Mouse (Mus musculus): ENCODE measurements at regions not wholly inside any gene's neighbourhood (a gene's known extent, or its start where the extent isn't known, plus 50 kb on each side); places are given as distances from the start of the nearest gene placed in this dataset.

DNA sequence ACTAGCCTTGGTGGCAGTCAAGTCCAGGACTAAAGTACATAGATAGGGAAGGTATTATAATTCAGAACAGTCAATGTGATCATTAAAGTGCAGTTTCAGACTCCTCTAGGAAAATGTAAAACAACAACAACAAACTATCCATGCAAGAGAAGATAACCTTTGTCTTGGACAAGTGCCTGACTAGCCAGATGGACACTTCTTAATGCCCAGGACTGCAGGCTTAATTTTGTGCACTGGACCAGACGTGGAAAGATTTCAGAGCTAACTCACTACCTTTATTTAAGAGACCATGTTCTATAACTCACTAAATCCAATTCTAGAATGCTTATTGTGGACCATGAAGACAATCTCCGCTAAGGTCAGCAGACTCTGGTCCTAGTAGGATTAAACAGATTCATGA, 215.6 kb upstream of the Stxbp5 start:
- Histone ChIP-seq H3K9ac (replicated peaks; ENCODE audit: low read depth, low read length) (no peak overlapping the region), H3K4me3 (replicated peaks; ENCODE audit: low read length) (no peak overlapping the region), H3K4me1 (replicated peaks; ENCODE audit: control insufficient read depth, insufficient read depth, low read length) (no peaks in the 10 kb centered on the region), H3K27me3 (replicated peaks; ENCODE audit: control insufficient read depth, insufficient read depth, low read length) (no peaks in the 10 kb centered on the region), H3K27ac (ENCODE audit: low read length) (no peak overlapping the region), H3K9me3 (ENCODE audit: control insufficient read depth, low read length) (no peaks in the 10 kb centered on the region), H3K4me2 (ENCODE audit: low read length) (no peak overlapping the region), H3K36me3 (ENCODE audit: control insufficient read depth, insufficient read depth) (no peaks in the 10 kb centered on the region)
- no peak for ATAC-seq
- WGBS, result 71% methylated on average over 2 of the region's 2 CpGs

DNA sequence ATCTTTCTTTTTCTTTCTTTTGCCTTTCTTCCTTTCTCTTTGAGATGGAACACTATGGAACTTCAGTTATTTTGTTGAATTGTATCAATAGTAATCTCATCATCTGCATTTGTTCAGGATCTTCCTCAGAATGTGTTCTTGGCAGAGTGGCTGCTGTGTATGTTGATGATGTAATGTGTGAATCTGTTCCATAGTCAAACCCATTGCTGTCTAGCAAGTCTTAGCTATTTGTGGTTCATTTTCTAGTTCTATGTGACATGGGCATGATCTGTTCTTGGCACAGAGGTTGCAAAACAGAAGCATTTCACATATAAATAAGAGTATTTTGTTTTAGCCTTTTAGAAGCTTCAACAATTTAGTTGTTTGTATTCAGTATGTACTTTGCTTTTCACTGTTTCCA, 212.4 kb upstream of the Stxbp5 start:
- Histone ChIP-seq H3K27ac (ENCODE audit: low read length) (no peak overlapping the region), H3K4me1 (replicated peaks; ENCODE audit: control insufficient read depth, insufficient read depth, low read length) (no peaks in the 10 kb centered on the region), H3K4me3 (replicated peaks; ENCODE audit: low read length) (no peak overlapping the region), H3K9ac (replicated peaks; ENCODE audit: low read depth, low read length) (no peak overlapping the region), H3K4me2 (ENCODE audit: low read length) (no peak overlapping the region), H3K36me3 (ENCODE audit: control insufficient read depth, insufficient read depth) (no peaks in the 10 kb centered on the region), H3K27me3 (replicated peaks; ENCODE audit: control insufficient read depth, insufficient read depth, low read length) (no peaks in the 10 kb centered on the region), H3K9me3 (ENCODE audit: control insufficient read depth, low read length) (no peaks in the 10 kb centered on the region)
- ATAC-seq, result no peak

DNA sequence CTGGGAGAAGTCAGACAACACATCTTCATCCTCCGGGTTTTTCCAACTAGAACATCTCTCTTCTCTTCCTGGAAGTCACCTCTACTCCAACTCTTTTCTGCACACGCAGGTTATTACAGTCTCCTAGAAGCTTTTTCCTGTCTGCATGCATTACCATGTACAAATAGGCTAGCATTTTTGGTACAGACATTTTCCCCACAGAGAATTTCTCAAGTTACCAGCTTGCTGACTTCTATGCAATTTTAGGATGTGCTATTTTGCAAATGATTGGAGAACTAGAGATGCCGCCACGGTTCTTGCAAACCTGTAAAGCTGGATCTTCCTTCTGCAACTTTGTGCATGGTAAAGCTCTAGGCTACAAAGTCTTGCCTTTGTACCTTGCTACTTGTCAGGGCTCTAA, 210.2 kb upstream of the Stxbp5 start:
- H3K27ac ChIP-seq (ENCODE audit: low read length), result no peak overlapping the region
- H3K27me3 ChIP-seq (replicated peaks; ENCODE audit: control insufficient read depth, insufficient read depth, low read length), result no peaks in the 10 kb centered on the region
- no peak overlapping the region for H3K9ac ChIP-seq (replicated peaks; ENCODE audit: low read depth, low read length)
- H3K4me3 ChIP-seq (replicated peaks; ENCODE audit: low read length), result no peak overlapping the region
- ATAC-seq, result no peak
- H3K4me2 ChIP-seq (ENCODE audit: low read length), result no peak overlapping the region
- H3K4me1 ChIP-seq (replicated peaks; ENCODE audit: control insufficient read depth, insufficient read depth, low read length), result peaks cover 6% of the 10 kb centered on the region
- no peaks in the 10 kb centered on the region for H3K9me3 ChIP-seq (ENCODE audit: control insufficient read depth, low read length)
- 98% methylated on average over 4 of the region's 4 CpGs for WGBS
- no peaks in the 10 kb centered on the region for H3K36me3 ChIP-seq (ENCODE audit: control insufficient read depth, insufficient read depth)

DNA sequence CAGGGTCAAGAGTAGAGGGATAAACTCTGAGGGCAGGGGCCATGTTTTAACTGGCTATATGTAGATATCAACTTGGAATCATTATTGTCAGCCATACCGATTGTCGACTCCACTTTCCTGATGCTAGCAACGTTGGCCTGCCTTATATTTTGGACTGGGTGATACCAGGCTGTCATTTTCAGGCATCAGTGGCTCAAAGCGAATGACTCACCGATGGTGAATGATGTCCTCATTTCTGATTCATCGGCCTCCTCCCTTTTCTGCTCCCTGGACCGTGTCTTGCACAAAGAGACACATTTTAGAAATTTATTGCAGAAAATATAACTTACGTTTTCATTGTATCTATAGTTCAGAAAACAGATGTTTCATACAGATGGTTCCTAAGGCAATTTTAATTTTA, 209.0 kb upstream of the Stxbp5 start:
- 94% methylated on average over 8 of the region's 8 CpGs for WGBS

DNA sequence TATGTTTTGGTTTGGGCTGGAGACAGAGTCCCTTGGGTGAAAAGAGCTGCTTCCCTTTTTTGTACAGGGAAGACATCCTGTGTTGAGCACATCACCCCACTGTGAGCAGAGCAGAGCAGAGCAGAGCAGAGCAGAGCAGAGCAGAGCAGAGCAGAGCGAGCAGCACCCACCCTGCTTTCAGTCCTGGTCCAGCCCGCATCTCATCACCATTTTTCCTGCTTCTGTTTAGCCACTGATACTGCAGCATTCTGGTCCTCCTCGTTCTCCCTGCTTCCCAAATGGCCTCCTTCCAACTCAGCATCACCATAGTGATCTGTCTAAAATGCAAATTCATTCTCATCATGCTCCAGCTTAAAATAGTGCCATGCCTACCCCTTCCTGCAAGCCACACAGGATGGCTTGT, 206.2 kb upstream of the Stxbp5 start:
- Histone ChIP-seq H3K27ac (ENCODE audit: low read length) (no peak overlapping the region), H3K4me2 (ENCODE audit: low read length) (no peak overlapping the region), H3K36me3 (ENCODE audit: control insufficient read depth, insufficient read depth) (no peaks in the 10 kb centered on the region), H3K9ac (replicated peaks; ENCODE audit: low read depth, low read length) (no peak overlapping the region), H3K4me1 (replicated peaks; ENCODE audit: control insufficient read depth, insufficient read depth, low read length) (peaks cover 6% of the 10 kb centered on the region), H3K4me3 (replicated peaks; ENCODE audit: low read length) (no peak overlapping the region), H3K9me3 (ENCODE audit: control insufficient read depth, low read length) (no peaks in the 10 kb centered on the region), H3K27me3 (replicated peaks; ENCODE audit: control insufficient read depth, insufficient read depth, low read length) (no peaks in the 10 kb centered on the region)
- peak; percentile 95 for ATAC-seq
- WGBS, result 32% methylated on average over 3 of the region's 3 CpGs

More for the DNA sequence above, 209.0 kb upstream of the Stxbp5 start:
- Histone ChIP-seq H3K27me3 (replicated peaks; ENCODE audit: control insufficient read depth, insufficient read depth, low read length) (no peaks in the 10 kb centered on the region), H3K4me3 (replicated peaks; ENCODE audit: low read length) (no peak overlapping the region), H3K4me1 (replicated peaks; ENCODE audit: control insufficient read depth, insufficient read depth, low read length) (peaks cover 6% of the 10 kb centered on the region), H3K9me3 (ENCODE audit: control insufficient read depth, low read length) (no peaks in the 10 kb centered on the region), H3K27ac (ENCODE audit: low read length) (no peak overlapping the region), H3K36me3 (ENCODE audit: control insufficient read depth, insufficient read depth) (no peaks in the 10 kb centered on the region), H3K9ac (replicated peaks; ENCODE audit: low read depth, low read length) (no peak overlapping the region), H3K4me2 (ENCODE audit: low read length) (no peak overlapping the region)
- ATAC-seq, result no peak

DNA sequence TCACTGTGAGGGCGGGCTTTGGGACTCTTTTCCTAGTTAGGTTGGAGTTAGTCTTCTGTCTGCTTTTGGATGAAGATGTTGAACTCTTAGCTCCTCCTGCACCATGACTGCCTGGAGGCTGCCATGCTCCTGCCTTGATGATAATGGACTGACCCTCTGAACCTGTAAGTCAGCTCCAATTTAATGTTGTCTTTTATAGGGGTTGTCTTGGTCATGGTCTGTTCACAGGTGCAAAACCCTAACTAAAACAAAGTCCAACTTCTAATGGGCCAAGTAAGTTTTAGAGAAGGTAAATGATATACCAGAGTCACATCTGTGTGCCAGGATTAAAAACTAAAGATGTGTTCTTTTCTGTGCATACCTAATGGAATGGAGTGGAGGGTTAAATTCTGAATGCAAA, 205.8 kb upstream of the Stxbp5 start:
- no peak overlapping the region for H3K27ac ChIP-seq (ENCODE audit: low read length)
- no peaks in the 10 kb centered on the region for H3K36me3 ChIP-seq (ENCODE audit: control insufficient read depth, insufficient read depth)
- H3K27me3 ChIP-seq (replicated peaks; ENCODE audit: control insufficient read depth, insufficient read depth, low read length), result no peaks in the 10 kb centered on the region
- ATAC-seq, result peak; percentile 9; the same call in 1 of the 2 replicates
- H3K9ac ChIP-seq (replicated peaks; ENCODE audit: low read depth, low read length), result no peak overlapping the region
- 91% methylated on average over 1 of the region's 1 CpGs for WGBS
- H3K4me3 ChIP-seq (replicated peaks; ENCODE audit: low read length), result no peak overlapping the region
- no peak overlapping the region for H3K4me2 ChIP-seq (ENCODE audit: low read length)
- no peaks in the 10 kb centered on the region for H3K9me3 ChIP-seq (ENCODE audit: control insufficient read depth, low read length)
- H3K4me1 ChIP-seq (replicated peaks; ENCODE audit: control insufficient read depth, insufficient read depth, low read length), result peaks cover 6% of the 10 kb centered on the region

DNA sequence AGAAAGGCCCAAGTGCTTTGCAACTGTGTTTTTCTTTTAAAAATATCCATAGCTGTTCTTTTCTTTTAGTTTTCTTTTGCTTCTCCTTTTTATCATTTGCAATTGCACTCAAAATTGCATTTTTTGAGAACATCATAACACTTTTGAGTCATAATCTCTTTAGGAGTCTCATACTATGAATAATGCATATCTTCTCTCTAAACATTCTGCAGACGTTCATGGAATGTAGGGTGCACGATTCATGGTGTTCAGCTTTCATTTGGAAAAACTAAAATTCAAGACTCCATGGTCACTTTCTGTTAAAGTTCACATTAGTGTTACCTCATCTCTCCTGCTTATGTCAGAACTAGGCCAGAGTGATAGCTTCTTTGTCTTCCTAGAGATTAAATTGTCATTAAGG, 200.8 kb upstream of the Stxbp5 start:
- Histone ChIP-seq H3K36me3 (ENCODE audit: control insufficient read depth, insufficient read depth) (no peaks in the 10 kb centered on the region), H3K9ac (replicated peaks; ENCODE audit: low read depth, low read length) (no peak overlapping the region), H3K4me3 (replicated peaks; ENCODE audit: low read length) (no peak overlapping the region), H3K4me2 (ENCODE audit: low read length) (no peak overlapping the region), H3K4me1 (replicated peaks; ENCODE audit: control insufficient read depth, insufficient read depth, low read length) (no peaks in the 10 kb centered on the region), H3K9me3 (ENCODE audit: control insufficient read depth, low read length) (no peaks in the 10 kb centered on the region), H3K27me3 (replicated peaks; ENCODE audit: control insufficient read depth, insufficient read depth, low read length) (no peaks in the 10 kb centered on the region), H3K27ac (ENCODE audit: low read length) (no peak overlapping the region)
- WGBS, result 83% methylated on average over 2 of the region's 2 CpGs
- no peak for ATAC-seq

DNA sequence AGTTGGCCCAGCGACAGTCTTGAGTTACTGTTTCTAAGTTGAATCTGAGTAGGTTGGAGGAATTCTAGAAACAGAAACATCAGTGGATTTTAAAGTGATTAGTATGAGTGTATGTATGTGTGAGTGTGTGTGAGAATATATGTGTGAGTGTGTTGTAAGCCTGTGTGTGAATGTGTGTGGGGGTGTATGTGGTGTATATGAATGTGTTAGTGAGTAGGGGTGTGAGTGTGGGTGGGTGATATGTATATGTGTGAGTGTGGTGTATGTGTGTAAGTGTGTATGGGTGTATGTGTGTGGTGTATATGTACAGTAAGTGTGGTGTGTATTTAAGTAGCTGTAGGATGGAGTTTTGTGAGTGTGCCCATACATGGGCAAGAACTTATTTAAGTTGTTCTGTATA, 197.6 kb upstream of the Stxbp5 start:
- no peaks in the 10 kb centered on the region for H3K9me3 ChIP-seq (ENCODE audit: control insufficient read depth, low read length)
- H3K4me3 ChIP-seq (replicated peaks; ENCODE audit: low read length), result no peak overlapping the region
- no peaks in the 10 kb centered on the region for H3K27me3 ChIP-seq (replicated peaks; ENCODE audit: control insufficient read depth, insufficient read depth, low read length)
- H3K27ac ChIP-seq (ENCODE audit: low read length), result no peak overlapping the region
- no peak for ATAC-seq
- H3K36me3 ChIP-seq (ENCODE audit: control insufficient read depth, insufficient read depth), result no peaks in the 10 kb centered on the region
- no peak overlapping the region for H3K9ac ChIP-seq (replicated peaks; ENCODE audit: low read depth, low read length)
- WGBS, result 92% methylated on average over 1 of the region's 1 CpGs
- no peaks in the 10 kb centered on the region for H3K4me1 ChIP-seq (replicated peaks; ENCODE audit: control insufficient read depth, insufficient read depth, low read length)
- no peak overlapping the region for H3K4me2 ChIP-seq (ENCODE audit: low read length)

DNA sequence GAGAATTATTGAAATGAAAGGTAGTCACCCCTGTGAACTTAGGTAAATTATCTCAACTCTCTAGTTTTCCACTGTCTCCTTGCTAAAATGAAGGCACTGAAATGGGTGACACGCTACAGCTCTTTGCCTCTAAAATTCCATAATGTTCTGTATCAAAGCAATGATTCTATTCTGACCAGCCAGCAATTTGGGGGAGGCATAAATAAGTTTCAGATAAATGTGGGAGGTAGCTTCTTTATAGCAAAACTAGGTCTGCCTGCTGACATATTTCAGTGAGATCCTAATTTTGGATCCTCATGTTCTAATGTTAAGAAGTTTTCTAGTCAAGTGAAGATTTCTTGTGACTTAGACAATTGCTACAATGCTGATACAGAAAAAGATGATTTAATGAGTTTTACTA, 193.2 kb upstream of the Stxbp5 start:
- Histone ChIP-seq H3K4me3 (replicated peaks; ENCODE audit: low read length) (no peak overlapping the region), H3K27me3 (replicated peaks; ENCODE audit: control insufficient read depth, insufficient read depth, low read length) (no peaks in the 10 kb centered on the region), H3K36me3 (ENCODE audit: control insufficient read depth, insufficient read depth) (no peaks in the 10 kb centered on the region), H3K4me2 (ENCODE audit: low read length) (no peak overlapping the region), H3K9me3 (ENCODE audit: control insufficient read depth, low read length) (no peaks in the 10 kb centered on the region), H3K4me1 (replicated peaks; ENCODE audit: control insufficient read depth, insufficient read depth, low read length) (no peaks in the 10 kb centered on the region), H3K27ac (ENCODE audit: low read length) (no peak overlapping the region), H3K9ac (replicated peaks; ENCODE audit: low read depth, low read length) (no peak overlapping the region)
- 85% methylated on average over 1 of the region's 1 CpGs for WGBS
- ATAC-seq, result no peak

DNA sequence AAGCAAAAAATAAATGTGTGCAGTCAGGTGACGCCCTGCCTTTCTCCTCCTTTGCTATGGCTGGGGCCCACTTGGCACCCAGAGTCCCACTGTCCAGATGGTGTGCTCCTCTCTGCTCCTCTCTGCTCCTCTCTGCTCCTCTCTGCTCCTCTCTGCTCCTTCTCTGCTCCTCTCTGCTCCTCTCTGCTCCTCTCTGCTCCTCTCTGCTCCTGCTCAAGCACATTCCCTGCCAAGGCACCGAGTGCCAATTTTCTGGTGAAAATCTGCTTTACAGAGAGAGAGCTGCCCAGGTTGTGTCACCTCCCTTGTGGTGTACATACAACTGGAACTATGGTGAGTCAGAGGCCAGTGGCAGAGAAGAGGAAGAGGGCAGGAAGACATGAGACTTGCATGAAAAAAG, 192.8 kb upstream of the Stxbp5 start:
- no peak overlapping the region for H3K4me2 ChIP-seq (ENCODE audit: low read length)
- 66% methylated on average over 2 of the region's 2 CpGs for WGBS
- ATAC-seq, result no peak
- H3K36me3 ChIP-seq (ENCODE audit: control insufficient read depth, insufficient read depth), result no peaks in the 10 kb centered on the region
- H3K9me3 ChIP-seq (ENCODE audit: control insufficient read depth, low read length), result no peaks in the 10 kb centered on the region
- no peak overlapping the region for H3K4me3 ChIP-seq (replicated peaks; ENCODE audit: low read length)
- H3K9ac ChIP-seq (replicated peaks; ENCODE audit: low read depth, low read length), result no peak overlapping the region
- no peaks in the 10 kb centered on the region for H3K27me3 ChIP-seq (replicated peaks; ENCODE audit: control insufficient read depth, insufficient read depth, low read length)
- no peak overlapping the region for H3K27ac ChIP-seq (ENCODE audit: low read length)
- H3K4me1 ChIP-seq (replicated peaks; ENCODE audit: control insufficient read depth, insufficient read depth, low read length), result no peaks in the 10 kb centered on the region
